Mouse (Mus musculus): ENCODE measurements around the gene Efna4.

- TF ChIP-seq POLR2A (IDR thresholded peaks at IDR 0.05; ENCODE audit: borderline replicate concordance, low read depth, low read length) = no peak
- TF ChIP-seq CTCF (IDR thresholded peaks at IDR 0.05; ENCODE audit: low read depth, low read length) = no peak
Measured at GRCm38 (mm10) chr3:89356029-89356428, 18.2 kb upstream of the Efna4 start.
